Mouse (Mus musculus): ENCODE results near the gene Caskin1.
A peak's percentile ranks its signal among the peaks of the same experiment; 100 is the strongest.

- TF ChIP-seq CTCF (IDR thresholded peaks at IDR 0.05; ENCODE audit: low read depth) (no peak), EP300 (IDR thresholded peaks at IDR 0.05; ENCODE audit: low read depth) (peak; percentile 64; the same call in 1 of the 2 replicates)
These were observed 39.5 kb downstream of the Caskin1 start, which contains the start of gene Traf7 for GRCm38 (mm10) chr17:24527723-24528559.

All from heart, postnatal 0 days (tissue).